Mouse (Mus musculus) limb, embryonic 11.5 days (tissue): ENCODE results near the gene Bnip2. TPM values are rescaled to one million over a fixed set of nuclear protein-coding genes. Genes with fewer than 3 reads are reported as not detected.

ENCODE experiments used
- ATAC-seq: fragments of 200-750 bp; cut with Nextera tagmentation; 2 replicates; pipeline ENCODE4 v1.8.0; 2017; ENCODE audit warnings: low read depth; ENCODE audit not compliant: insufficient number of reproducible peaks, low FRiP score, low TSS enrichment
- DNase-seq: peaks from one replicate; pipeline ENCODE4 v3.0.0-alpha.2; 2015; ENCODE audit warnings: low spot score
- H3K27ac ChIP-seq: fragments of 300-500 bp; sonication (generic); replicated peaks from 2 replicates; pipeline ENCODE4 v1.5.1; 2014; ENCODE audit warnings: low read depth, mild to moderate bottlenecking, low read length
- H3K27me3 ChIP-seq: fragments of 300-500 bp; sonication (generic); 2 replicates; pipeline ENCODE4 v1.6.1; 2014; ENCODE audit warnings: mild to moderate bottlenecking, low read length, mixed read lengths; ENCODE audit not compliant: control insufficient read depth, insufficient read depth
- H3K36me3 ChIP-seq: fragments of 300-500 bp; sonication (generic); 2 replicates; pipeline ENCODE4 v1.6.1; 2014; ENCODE audit warnings: mild to moderate bottlenecking, low read length, moderate library complexity, mixed read lengths; ENCODE audit not compliant: control insufficient read depth, insufficient read depth
- H3K4me1 ChIP-seq: fragments of 300-500 bp; sonication (generic); 2 replicates; pipeline ENCODE4 v1.6.1; 2014; ENCODE audit warnings: low read length, mixed read lengths; ENCODE audit not compliant: control insufficient read depth, insufficient read depth
- H3K4me2 ChIP-seq: fragments of 300-500 bp; sonication (generic); 2 replicates; pipeline ENCODE4 v1.6.1; 2014; ENCODE audit warnings: low read depth, mild to moderate bottlenecking, moderate library complexity; ENCODE audit not compliant: severe bottlenecking
- H3K4me3 ChIP-seq: fragments of 300-500 bp; sonication (generic); 2 replicates; pipeline ENCODE4 v1.5.1; 2014; ENCODE audit warnings: low read depth, low read length
- H3K9ac ChIP-seq: fragments of 300-500 bp; sonication (generic); 2 replicates; pipeline ENCODE4 v1.6.1; 2014; ENCODE audit warnings: mild to moderate bottlenecking, low read length
- H3K9me3 ChIP-seq: fragments of 300-500 bp; sonication (generic); 2 replicates; pipeline ENCODE4 v1.6.1; 2016; ENCODE audit warnings: low read length; ENCODE audit not compliant: control insufficient read depth
- WGBS: fragments of 180-500 bp; shearing (Covaris S2); extraction: QIAGEN DNeasy Blood & Tissue Kit; methylation state at CpG from one replicate; pipeline ENCODE4 v1.1.7; 2014; 5-methylcytosine and 5-hydroxymethylcytosine counted together
- polyA plus RNA-seq: library from polyadenylated mRNA; unstranded; fragments of >200 nt; fragmentation: Nextera tagmentation; extraction: Ambion mirVana; gene quantifications from 2 replicates; pipeline ENCODE4 v1.2.1, GENCODE M21; 2014

Bnip2 gene
- polyA plus RNA-seq, 1 experiment from 2014 or later = 113 TPM

DNA sequence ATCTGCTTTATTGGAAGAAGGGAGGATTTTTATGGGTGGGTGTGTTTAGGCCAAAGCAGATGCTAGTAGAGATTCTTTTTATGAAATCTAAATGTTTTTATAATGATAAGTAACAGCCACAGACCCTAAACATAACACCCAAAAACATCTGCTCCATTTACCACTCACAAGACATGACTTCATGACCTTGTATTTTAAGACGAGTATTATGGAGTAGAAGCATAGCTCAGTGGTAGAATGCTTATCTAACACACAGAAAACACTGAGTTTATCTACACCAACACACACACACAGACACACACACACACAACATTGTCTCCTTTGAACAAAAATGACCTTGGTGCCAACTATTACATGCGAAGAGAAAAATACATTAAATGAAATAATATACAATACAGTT lies 55.6 kb downstream of the Bnip2 start:
- H3K4me3 ChIP-seq = no peak overlapping the region
- H3K4me1 ChIP-seq = no peaks in the 10 kb centered on the region
- H3K27ac ChIP-seq = no peak overlapping the region
- H3K9ac ChIP-seq = no peak overlapping the region
- H3K27me3 ChIP-seq = no peaks in the 10 kb centered on the region
- no peaks in the 10 kb centered on the region; the same call in 1 of the 2 replicates for H3K36me3 ChIP-seq
- DNase-seq (no peak), ATAC-seq (no peak)
- H3K4me2 ChIP-seq = no peak overlapping the region
- 79% methylated on average over 2 of the region's 2 CpGs for WGBS
- H3K9me3 ChIP-seq = no peaks in the 10 kb centered on the region

DNA sequence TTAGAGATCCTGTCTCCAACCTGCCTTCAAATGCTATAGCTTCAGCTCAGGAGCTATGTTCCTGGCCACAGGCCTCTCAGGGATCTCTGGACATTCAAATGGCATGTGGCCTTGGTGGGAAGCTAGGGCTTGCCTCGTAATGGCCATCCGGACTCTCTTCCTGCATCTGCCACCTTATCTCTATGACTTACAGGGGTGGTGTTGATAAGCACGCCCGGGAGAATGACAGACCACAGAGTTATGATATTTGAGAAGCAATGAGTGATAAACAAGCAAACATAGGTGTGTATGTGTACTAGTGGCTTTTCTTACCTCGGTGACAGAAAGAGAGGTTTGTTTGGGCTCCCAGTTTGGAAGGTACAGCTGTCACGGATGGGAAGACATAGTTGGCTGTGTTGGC lies 57.0 kb downstream of the Bnip2 start:
- DNase-seq (no peak), ATAC-seq (no peak)
- Histone ChIP-seq H3K4me1 (no peaks in the 10 kb centered on the region), H3K36me3 (no peaks in the 10 kb centered on the region; the same call in 1 of the 2 replicates), H3K27ac (no peak overlapping the region), H3K4me2 (no peak overlapping the region), H3K27me3 (no peaks in the 10 kb centered on the region), H3K9ac (no peak overlapping the region), H3K9me3 (no peaks in the 10 kb centered on the region), H3K4me3 (no peak overlapping the region)
- WGBS = 88% methylated on average over 6 of the region's 6 CpGs

DNA sequence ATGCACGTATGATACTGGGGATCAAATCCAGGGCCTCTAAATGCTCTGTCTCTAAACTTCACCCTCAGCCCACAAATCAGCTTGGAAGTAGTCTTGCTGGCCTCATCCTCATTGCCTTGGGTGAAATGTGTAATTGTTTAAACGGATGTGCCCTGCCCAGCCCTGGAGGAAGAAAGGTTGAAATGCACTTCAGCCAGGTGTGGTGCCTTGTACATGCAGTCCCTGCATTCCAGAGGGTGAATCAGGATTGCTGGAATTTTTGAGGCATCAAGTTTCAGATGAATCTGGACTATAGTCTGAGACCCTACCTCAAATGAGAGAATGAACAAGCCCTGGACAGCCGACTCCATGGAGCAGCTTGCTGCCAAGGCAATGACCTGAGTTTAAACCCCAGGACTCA lies 58.6 kb downstream of the Bnip2 start:
- WGBS = 56% methylated on average over 3 of the region's 3 CpGs
- Histone ChIP-seq H3K4me3 (no peak overlapping the region), H3K4me1 (no peaks in the 10 kb centered on the region), H3K27me3 (no peaks in the 10 kb centered on the region), H3K9me3 (no peaks in the 10 kb centered on the region), H3K9ac (no peak overlapping the region), H3K36me3 (no peaks in the 10 kb centered on the region; the same call in 1 of the 2 replicates), H3K4me2 (no peak overlapping the region), H3K27ac (no peak overlapping the region)
- no peak for ATAC-seq
- DNase-seq = peak; percentile 24

DNA sequence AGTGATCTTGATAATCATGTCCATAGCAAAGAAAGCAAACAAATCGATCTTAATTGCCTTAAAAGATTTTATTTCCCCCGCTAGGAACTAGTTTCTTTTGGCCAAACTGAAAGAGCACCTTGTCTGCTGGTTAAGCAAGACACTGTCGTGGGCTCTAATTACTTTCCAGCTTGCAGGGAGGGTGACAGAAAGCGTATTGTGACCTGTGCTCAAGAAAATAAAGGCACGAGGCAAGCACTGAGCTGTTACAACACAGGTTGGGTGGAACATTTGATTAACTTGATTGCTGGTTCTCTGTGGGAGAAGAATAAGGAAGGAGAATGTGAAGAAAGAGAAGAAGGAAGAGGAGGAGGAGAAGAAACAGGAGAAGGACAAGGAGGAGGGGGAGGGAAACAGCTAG lies 59.0 kb downstream of the Bnip2 start:
- H3K27ac ChIP-seq = no peak overlapping the region
- H3K4me3 ChIP-seq = no peak overlapping the region
- no peaks in the 10 kb centered on the region for H3K36me3 ChIP-seq
- no peak for DNase-seq
- H3K27me3 ChIP-seq = no peaks in the 10 kb centered on the region
- WGBS = 46% methylated on average over 5 of the region's 5 CpGs
- H3K4me1 ChIP-seq = no peaks in the 10 kb centered on the region
- no peaks in the 10 kb centered on the region for H3K9me3 ChIP-seq
- no peak for ATAC-seq
- H3K4me2 ChIP-seq = no peak overlapping the region
- no peak overlapping the region for H3K9ac ChIP-seq

DNA sequence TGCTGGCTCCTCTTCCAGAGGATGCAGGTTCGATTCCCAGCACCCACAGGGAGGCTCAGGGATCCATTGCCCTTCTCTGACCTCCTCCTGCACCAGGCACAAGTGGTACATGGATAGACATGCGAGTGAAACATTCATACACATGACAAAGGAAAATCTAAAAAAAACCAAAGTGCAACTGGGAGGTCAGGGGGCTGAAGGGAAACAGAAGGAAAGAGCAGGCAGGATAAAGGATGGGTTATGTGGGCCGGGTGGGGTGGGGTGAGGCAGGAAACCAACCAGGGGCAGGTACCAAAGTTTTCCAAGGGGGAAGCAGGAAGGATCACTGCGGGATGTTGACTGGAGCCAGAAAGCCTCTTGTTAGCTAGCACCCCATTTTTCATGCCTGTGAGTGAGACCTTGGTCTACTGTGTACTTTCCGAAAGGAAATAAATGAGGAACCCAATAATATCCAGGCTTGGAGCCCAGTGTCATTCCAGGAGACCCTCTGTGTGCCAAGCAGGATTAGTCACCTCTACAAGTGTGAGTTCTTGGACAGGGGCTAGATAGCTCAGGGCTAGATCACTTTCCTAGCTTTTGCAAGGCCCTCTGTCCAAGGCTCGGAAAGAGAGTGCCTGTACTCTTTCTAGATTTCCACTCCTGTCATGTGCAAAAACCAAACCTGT lies 59.6 kb downstream of the Bnip2 start:
- ATAC-seq = no peak
- Histone ChIP-seq H3K4me2 (no peak overlapping the region), H3K4me3 (no peak overlapping the region), H3K27ac (no peak overlapping the region), H3K27me3 (no peaks in the 10 kb centered on the region), H3K9ac (no peak overlapping the region), H3K4me1 (no peaks in the 10 kb centered on the region), H3K9me3 (no peaks in the 10 kb centered on the region), H3K36me3 (no peaks in the 10 kb centered on the region)
- WGBS = 63% methylated on average over 6 of the region's 6 CpGs
- DNase-seq = no peak

DNA sequence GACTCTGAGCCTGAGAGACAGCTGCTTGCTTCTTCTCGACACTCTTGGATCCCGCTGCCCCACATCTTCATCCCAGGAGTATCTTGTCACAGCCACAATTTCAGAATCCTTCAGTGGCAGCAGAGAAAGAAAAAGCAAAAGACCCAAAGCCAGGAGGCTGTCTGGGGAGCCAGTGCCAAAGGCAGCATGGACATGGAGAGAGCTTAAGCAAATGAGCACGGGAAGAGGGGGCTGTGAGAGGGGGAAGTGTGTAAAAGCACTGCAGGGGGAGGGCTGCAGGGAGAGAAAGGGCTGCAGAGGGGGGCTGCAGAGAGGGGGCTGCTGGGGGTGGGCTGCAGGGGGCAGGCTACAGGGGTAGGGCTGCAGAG lies 60.1 kb downstream of the Bnip2 start:
- Histone ChIP-seq H3K9me3 (no peaks in the 10 kb centered on the region), H3K9ac (no peak overlapping the region), H3K27ac (no peak overlapping the region), H3K36me3 (no peaks in the 10 kb centered on the region), H3K4me3 (no peak overlapping the region), H3K4me2 (no peak overlapping the region), H3K27me3 (no peaks in the 10 kb centered on the region), H3K4me1 (no peaks in the 10 kb centered on the region)
- WGBS = 34% methylated on average over 3 of the region's 3 CpGs
- ATAC-seq = no peak
- DNase-seq = no peak

DNA sequence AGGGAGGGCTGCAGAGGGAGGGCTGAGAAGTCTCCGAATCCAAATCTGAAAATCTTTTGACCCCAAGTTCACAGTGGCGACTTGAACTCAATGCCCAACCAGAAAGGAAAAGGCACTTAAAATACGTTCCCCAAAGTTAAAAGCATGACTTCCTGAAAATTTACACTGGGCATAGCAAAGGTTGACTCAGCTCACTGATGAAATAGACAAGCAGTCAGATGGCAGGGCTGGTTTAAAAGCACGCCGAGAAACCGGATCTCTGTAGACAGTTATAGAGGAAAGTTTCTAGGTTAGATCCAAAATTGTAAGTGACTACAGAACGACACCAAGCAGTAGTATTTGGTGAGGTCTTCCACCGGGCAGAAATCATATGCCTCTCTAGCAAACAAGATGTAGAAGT lies 60.6 kb downstream of the Bnip2 start:
- no peaks in the 10 kb centered on the region for H3K9me3 ChIP-seq
- no peak overlapping the region for H3K9ac ChIP-seq
- H3K27ac ChIP-seq = no peak overlapping the region
- H3K4me3 ChIP-seq = no peak overlapping the region
- H3K27me3 ChIP-seq = no peaks in the 10 kb centered on the region
- ATAC-seq (no peak), DNase-seq (no peak)
- H3K4me1 ChIP-seq = no peaks in the 10 kb centered on the region
- WGBS = 50% methylated on average over 8 of the region's 8 CpGs
- no peak overlapping the region for H3K4me2 ChIP-seq
- no peaks in the 10 kb centered on the region for H3K36me3 ChIP-seq

DNA sequence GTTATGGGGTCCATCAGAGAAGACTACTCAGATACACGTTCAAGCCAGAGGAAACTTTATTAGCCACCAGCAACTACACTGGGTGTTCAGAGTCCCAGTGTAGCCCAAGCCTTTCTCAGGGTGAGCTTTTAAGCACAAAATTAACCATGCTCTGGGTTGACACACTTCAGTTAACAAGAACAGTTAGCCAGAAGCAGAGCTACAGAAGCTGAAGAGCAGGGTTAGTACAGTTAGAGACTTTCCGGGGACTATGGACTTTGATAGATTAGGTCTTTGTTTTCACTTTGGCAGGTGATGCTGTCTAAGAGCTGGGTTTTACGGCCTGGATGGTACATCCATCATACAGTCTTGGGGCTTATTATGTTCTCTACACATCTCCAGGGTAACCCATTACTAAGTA lies 63.5 kb downstream of the Bnip2 start:
- Histone ChIP-seq H3K9ac (no peak overlapping the region), H3K36me3 (no peaks in the 10 kb centered on the region), H3K9me3 (no peaks in the 10 kb centered on the region), H3K4me2 (no peak overlapping the region), H3K27ac (no peak overlapping the region), H3K4me1 (no peaks in the 10 kb centered on the region), H3K27me3 (no peaks in the 10 kb centered on the region), H3K4me3 (no peak overlapping the region)
- WGBS = 72% methylated on average over 3 of the region's 3 CpGs
- ATAC-seq (no peak), DNase-seq (no peak)

DNA sequence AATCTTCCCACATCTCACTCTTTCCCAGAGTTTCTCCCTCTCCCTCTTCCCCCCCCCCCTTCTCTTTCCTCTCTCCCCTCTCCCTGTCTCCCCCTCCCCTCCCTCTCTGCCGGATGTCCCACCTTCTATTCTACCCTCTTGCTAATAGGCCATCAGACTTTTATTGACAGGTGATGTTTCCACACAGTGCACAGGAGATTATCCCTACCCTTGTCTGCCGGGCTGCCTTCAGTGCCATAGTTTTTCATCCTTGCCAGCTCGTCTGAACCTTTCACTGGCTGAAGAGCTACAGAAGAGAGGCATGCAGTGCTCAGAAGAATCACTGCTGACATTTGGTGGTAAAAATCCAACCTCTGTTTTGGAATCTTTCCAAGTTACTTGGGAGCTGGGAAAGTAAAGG lies 64.1 kb downstream of the Bnip2 start:
- ATAC-seq = no peak
- no peak overlapping the region for H3K9ac ChIP-seq
- H3K9me3 ChIP-seq = no peaks in the 10 kb centered on the region
- H3K27ac ChIP-seq = no peak overlapping the region
- H3K4me1 ChIP-seq = no peaks in the 10 kb centered on the region
- 56% methylated on average over 3 of the region's 3 CpGs for WGBS
- no peaks in the 10 kb centered on the region for H3K27me3 ChIP-seq
- no peaks in the 10 kb centered on the region for H3K36me3 ChIP-seq
- H3K4me3 ChIP-seq = no peak overlapping the region
- no peak for DNase-seq
- no peak overlapping the region for H3K4me2 ChIP-seq
